Mouse (Mus musculus): ENCODE data around the gene Med19.
A peak's percentile ranks its signal among the peaks of the same experiment; 100 is the strongest.
"Not testable (repeated sequence)": the region's sequence is repeated elsewhere in the genome, so short reads cannot be mapped to it uniquely, and the experiment has no call there.

Med19 gene

GRCm38 (mm10) chr2:84717357-84717756 lies 39.2 kb downstream of the Med19 start:
- no peak for DNase-seq (ENCODE audit: low spot score)

- DNase-seq (ENCODE audit: low spot score), result no peak
Measured at GRCm38 (mm10) chr2:84720718-84721117, 42.5 kb downstream of the Med19 start.

- peak; percentile 62 for DNase-seq (ENCODE audit: low spot score)
Measured at GRCm38 (mm10) chr2:84721182-84721581, 43.0 kb downstream of the Med19 start.

- DNase-seq (ENCODE audit: low spot score), result no peak
Measured at GRCm38 (mm10) chr2:84723856-84724255, 45.7 kb downstream of the Med19 start.

- DNase-seq (ENCODE audit: low spot score), result no peak
Measured at GRCm38 (mm10) chr2:84725770-84726169, 47.6 kb downstream of the Med19 start.

GRCm38 (mm10) chr2:84726716-84727115 lies 48.5 kb downstream of the Med19 start:
- DNase-seq (ENCODE audit: low spot score), result no peak

GRCm38 (mm10) chr2:84727172-84727858 lies 49.1 kb downstream of the Med19 start, which contains the start of gene Clp1:
TSS of gene Clp1 (minus strand) at chr2:84727350.
- peak; percentile 98 for DNase-seq (ENCODE audit: low spot score)

- DNase-seq (ENCODE audit: low spot score), result not testable (repeated sequence)
Measured at GRCm38 (mm10) chr2:84728191-84728590, 50.0 kb downstream of the Med19 start.

- DNase-seq (ENCODE audit: low spot score), result no peak
Measured at GRCm38 (mm10) chr2:84731206-84731605, 53.0 kb downstream of the Med19 start.

GRCm38 (mm10) chr2:84732394-84732793 lies 54.2 kb downstream of the Med19 start:
- DNase-seq (ENCODE audit: low spot score), result no peak

GRCm38 (mm10) chr2:84733579-84734300 lies 55.5 kb downstream of the Med19 start, which contains the start of gene Ypel4:
TSS of gene Ypel4 (plus strand) at chr2:84734058.
- DNase-seq (ENCODE audit: low spot score), result peak; percentile 66

- no peak for DNase-seq (ENCODE audit: low spot score)
Measured at GRCm38 (mm10) chr2:84734351-84734864, 56.2 kb downstream of the Med19 start.

- no peak for DNase-seq (ENCODE audit: low spot score)
Measured at GRCm38 (mm10) chr2:84734919-84735318, 56.7 kb downstream of the Med19 start.

GRCm38 (mm10) chr2:84735346-84735920 lies 57.2 kb downstream of the Med19 start:
- DNase-seq (ENCODE audit: low spot score), result no peak

GRCm38 (mm10) chr2:84736312-84737161 lies 58.3 kb downstream of the Med19 start:
- DNase-seq (ENCODE audit: low spot score), result no peak

GRCm38 (mm10) chr2:84737451-84737925 lies 59.3 kb downstream of the Med19 start:
- DNase-seq (ENCODE audit: low spot score), result no peak
